Mouse (Mus musculus) hindbrain, embryonic 12.5 days (tissue): ENCODE results near the gene Tmem104. TPM values are rescaled to one million over a fixed set of nuclear protein-coding genes. Genes with fewer than 3 reads are reported as not detected.

Experiments used
- ATAC-seq: fragments of 200-750 bp; cut with Nextera tagmentation; 2 replicates; pipeline ENCODE4 v1.8.0; 2017; ENCODE audit warnings: moderate TSS enrichment; ENCODE audit not compliant: low FRiP score
- H3K27ac ChIP-seq: fragments of 300-500 bp; sonication (generic); 2 replicates; pipeline ENCODE4 v1.5.1; 2016; ENCODE audit warnings: mild to moderate bottlenecking
- H3K27me3 ChIP-seq: fragments of 300-500 bp; sonication (generic); 2 replicates; pipeline ENCODE4 v1.6.1; 2016; ENCODE audit warnings: mild to moderate bottlenecking
- H3K36me3 ChIP-seq: fragments of 300-500 bp; sonication (generic); 2 replicates; pipeline ENCODE4 v1.6.1; 2016; ENCODE audit warnings: mild to moderate bottlenecking
- H3K4me1 ChIP-seq: fragments of 300-500 bp; sonication (generic); 2 replicates; pipeline ENCODE4 v1.6.1; 2016
- H3K4me2 ChIP-seq: fragments of 300-500 bp; sonication (generic); replicated peaks from 2 replicates; pipeline ENCODE4 v1.6.1; 2016; ENCODE audit warnings: mild to moderate bottlenecking
- H3K4me3 ChIP-seq: fragments of 300-500 bp; sonication (generic); 2 replicates; pipeline ENCODE4 v1.5.1; 2016; ENCODE audit warnings: mild to moderate bottlenecking
- H3K9ac ChIP-seq: fragments of 300-500 bp; sonication (generic); 2 replicates; pipeline ENCODE4 v1.6.1; 2016; ENCODE audit warnings: mild to moderate bottlenecking, moderate library complexity
- H3K9me3 ChIP-seq: fragments of 300-500 bp; sonication (generic); replicated peaks from 2 replicates; pipeline ENCODE4 v1.6.1; 2016; ENCODE audit warnings: mild to moderate bottlenecking
- WGBS: fragments of 180-500 bp; shearing (Covaris S2); methylation state at CpG from one replicate; pipeline ENCODE4 v1.1.7; 2016; 5-methylcytosine and 5-hydroxymethylcytosine counted together
- polyA plus RNA-seq: library from polyadenylated mRNA; unstranded; fragments of >200 nt; fragmentation: Nextera tagmentation; extraction: Ambion mirVana; gene quantifications from 2 replicates; pipeline ENCODE4 v1.2.1, GENCODE M21; 2016

Tmem104 gene
- polyA plus RNA-seq, 1 experiment from 2014 or later = 10.4 TPM

- Histone ChIP-seq H3K27me3 (peaks cover 71% of the 10 kb centered on the region), H3K4me3 (no peak overlapping the region), H3K27ac (no peak overlapping the region), H3K4me1 (peaks cover 36% of the 10 kb centered on the region), H3K9ac (no peak overlapping the region), H3K9me3 (no peaks in the 10 kb centered on the region), H3K4me2 (no peak overlapping the region), H3K36me3 (no peaks in the 10 kb centered on the region)
- 28% methylated on average over 10 of the region's 10 CpGs for WGBS
- ATAC-seq = no peak
Measured at GRCm38 (mm10) chr11:115160883-115161577, 26.3 kb upstream of the Tmem104 start.

DNA sequence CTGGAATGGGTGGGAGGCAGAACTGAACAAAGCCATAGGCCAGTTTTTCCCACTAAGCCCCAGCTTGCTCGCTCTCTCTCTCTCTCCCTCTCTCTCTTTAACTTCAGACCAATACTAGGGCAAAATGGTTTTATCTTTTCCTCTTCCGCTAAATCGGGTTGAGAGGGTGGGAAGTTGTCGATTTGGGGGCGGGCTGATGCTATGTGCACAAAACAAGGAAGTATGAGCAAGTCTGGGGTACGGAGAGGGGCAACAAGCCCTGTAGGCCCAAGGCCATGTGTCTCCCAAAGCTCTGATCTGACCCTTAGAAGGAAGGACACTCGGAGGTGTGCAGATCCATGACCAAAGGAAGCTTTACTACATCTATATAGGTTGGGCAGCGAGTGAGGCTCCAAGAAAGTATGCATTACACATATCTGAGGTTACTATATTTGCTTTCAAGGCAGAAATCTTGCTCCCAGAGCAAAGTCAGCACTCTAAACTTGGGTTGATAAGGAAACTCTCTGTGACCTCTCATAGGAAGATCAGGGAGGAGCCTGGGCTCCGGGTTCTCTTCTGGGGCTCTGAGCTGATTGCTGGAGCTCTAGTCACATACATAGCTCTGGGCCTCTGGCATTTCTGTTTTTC, 25.6 kb upstream of the Tmem104 start:
- Histone ChIP-seq H3K4me3 (no peak overlapping the region), H3K9me3 (no peaks in the 10 kb centered on the region), H3K27ac (no peak overlapping the region), H3K9ac (no peak overlapping the region), H3K4me1 (peaks cover 36% of the 10 kb centered on the region), H3K36me3 (no peaks in the 10 kb centered on the region), H3K4me2 (no peak overlapping the region), H3K27me3 (peaks cover 68% of the 10 kb centered on the region)
- no peak for ATAC-seq
- WGBS = 65% methylated on average over 9 of the region's 9 CpGs

- H3K9ac ChIP-seq = no peak overlapping the region
- peaks cover 65% of the 10 kb centered on the region for H3K27me3 ChIP-seq
- H3K4me3 ChIP-seq = 0 out of 2 replicates have a peak overlapping the region, but pooled peaks have one; percentile 46
- no peak overlapping the region for H3K27ac ChIP-seq
- peak overlapping the region; percentile 61 for H3K4me2 ChIP-seq
- peaks cover 36% of the 10 kb centered on the region for H3K4me1 ChIP-seq
- H3K36me3 ChIP-seq = no peaks in the 10 kb centered on the region
- WGBS = 22% methylated on average over 9 of the region's 9 CpGs
- ATAC-seq = no peak
- no peaks in the 10 kb centered on the region for H3K9me3 ChIP-seq
Measured at GRCm38 (mm10) chr11:115162205-115162601, 25.1 kb upstream of the Tmem104 start.

DNA sequence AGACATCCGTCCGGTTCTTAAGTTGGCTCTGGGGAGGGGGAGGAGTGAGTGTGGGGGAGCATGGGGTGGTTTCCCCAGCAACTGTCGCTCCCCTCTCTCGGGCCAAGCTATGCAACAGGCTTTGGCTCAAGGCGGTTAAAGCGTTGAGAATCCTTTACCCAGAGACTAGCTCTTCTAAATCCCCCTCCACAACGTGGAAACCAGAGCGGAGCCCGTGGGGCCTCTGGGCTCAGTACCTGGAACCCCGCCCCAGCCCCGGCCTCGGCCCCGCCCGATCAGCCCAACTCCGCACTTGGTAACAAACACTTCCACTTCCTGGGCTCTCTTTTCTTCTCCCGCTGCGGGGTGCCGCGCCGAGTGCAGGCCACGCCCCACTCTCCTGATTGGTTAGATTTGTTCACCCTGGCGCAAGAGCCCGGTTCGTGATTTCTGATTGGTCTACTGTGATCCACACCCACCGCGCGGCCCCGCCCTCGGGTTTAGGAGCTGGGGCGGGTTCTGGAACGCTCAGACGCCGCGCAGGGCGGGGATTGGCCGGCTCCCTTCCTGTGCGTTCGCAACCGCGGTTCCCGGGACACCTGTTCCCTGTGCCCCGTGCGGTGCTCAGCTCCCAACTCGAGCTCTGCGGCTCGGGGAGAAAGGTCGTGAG, 24.3 kb upstream of the Tmem104 start, which contains the start of gene Slc9a3r1:
Gene Slc9a3r1 (plus strand): TSS at position 510 of the 649 bp plus-strand sequence.
- Histone ChIP-seq H3K9me3 (no peaks in the 10 kb centered on the region), H3K27me3 (peaks cover 58% of the 10 kb centered on the region), H3K27ac (no peak within 1 kb of the TSS), H3K4me2 (peak within 1 kb of the TSS; percentile 61), H3K36me3 (no peaks in the 10 kb centered on the region), H3K9ac (peak within 1 kb of the TSS; percentile 54), H3K4me3 (peak within 1 kb of the TSS; percentile 46), H3K4me1 (peaks cover 30% of the 10 kb centered on the region)
- under 1% methylated on average over 47 of the region's 47 CpGs for WGBS
- ATAC-seq = peak; percentile 93

GRCm38 (mm10) chr11:115163568-115164150, 23.6 kb upstream of the Tmem104 start:
- peaks cover 53% of the 10 kb centered on the region for H3K27me3 ChIP-seq
- H3K36me3 ChIP-seq = no peaks in the 10 kb centered on the region
- peak overlapping the region; percentile 61 for H3K4me2 ChIP-seq
- H3K9me3 ChIP-seq = no peaks in the 10 kb centered on the region
- H3K4me1 ChIP-seq = peaks cover 27% of the 10 kb centered on the region
- H3K27ac ChIP-seq = no peak overlapping the region
- under 1% methylated on average over 47 of the region's 47 CpGs for WGBS
- H3K9ac ChIP-seq = peak overlapping the region; percentile 54
- H3K4me3 ChIP-seq = peak overlapping the region; percentile 46
- ATAC-seq = peak; percentile 36

GRCm38 (mm10) chr11:115164341-115164975, 22.8 kb upstream of the Tmem104 start:
- no peaks in the 10 kb centered on the region for H3K9me3 ChIP-seq
- peaks cover 53% of the 10 kb centered on the region for H3K27me3 ChIP-seq
- peak overlapping the region; percentile 61 for H3K4me2 ChIP-seq
- peaks cover 27% of the 10 kb centered on the region for H3K4me1 ChIP-seq
- no peak overlapping the region for H3K27ac ChIP-seq
- peak overlapping the region; percentile 54 for H3K9ac ChIP-seq
- WGBS = under 1% methylated on average over 13 of the region's 14 CpGs
- peak overlapping the region; percentile 46 for H3K4me3 ChIP-seq
- no peaks in the 10 kb centered on the region for H3K36me3 ChIP-seq
- ATAC-seq = no peak

GRCm38 (mm10) chr11:115164976-115165374, 22.3 kb upstream of the Tmem104 start:
- peaks cover 27% of the 10 kb centered on the region for H3K4me1 ChIP-seq
- ATAC-seq = no peak
- WGBS = 2% methylated on average over 9 of the region's 9 CpGs
- H3K9ac ChIP-seq = peak overlapping the region; percentile 54; the same call in 1 of the 2 replicates
- H3K36me3 ChIP-seq = no peaks in the 10 kb centered on the region
- peak overlapping the region; percentile 61 for H3K4me2 ChIP-seq
- peak overlapping the region; percentile 46 for H3K4me3 ChIP-seq
- H3K27ac ChIP-seq = no peak overlapping the region
- peaks cover 53% of the 10 kb centered on the region for H3K27me3 ChIP-seq
- no peaks in the 10 kb centered on the region for H3K9me3 ChIP-seq

DNA sequence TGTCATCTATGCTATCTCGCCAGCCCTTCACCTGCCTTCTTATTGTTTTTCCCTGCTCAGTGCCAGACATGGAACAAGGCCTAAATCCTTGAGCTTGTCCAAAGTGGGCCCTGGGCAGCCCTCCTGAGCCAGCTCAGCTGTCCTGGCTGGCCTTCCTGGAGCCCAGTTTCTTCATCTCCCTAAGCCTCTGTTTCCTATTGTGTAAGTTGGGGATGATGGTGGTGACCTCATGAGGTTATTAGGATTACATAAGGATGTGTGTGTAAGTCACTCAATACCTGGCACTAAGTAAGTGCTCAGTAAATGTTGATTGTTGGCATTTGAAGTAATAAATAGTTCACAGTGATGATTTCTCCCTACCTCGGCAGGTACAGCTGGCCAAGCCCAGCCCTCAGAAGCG, 20.5 kb upstream of the Tmem104 start:
- peaks cover 27% of the 10 kb centered on the region for H3K4me1 ChIP-seq
- no peaks in the 10 kb centered on the region for H3K9me3 ChIP-seq
- no peak overlapping the region for H3K9ac ChIP-seq
- H3K27ac ChIP-seq = no peak overlapping the region
- 93% methylated on average over 3 of the region's 3 CpGs for WGBS
- H3K4me3 ChIP-seq = no peak overlapping the region
- ATAC-seq = no peak
- no peaks in the 10 kb centered on the region for H3K36me3 ChIP-seq
- no peak overlapping the region for H3K4me2 ChIP-seq
- peaks cover 52% of the 10 kb centered on the region for H3K27me3 ChIP-seq

- WGBS = 83% methylated on average over 8 of the region's 8 CpGs
- no peak overlapping the region for H3K4me2 ChIP-seq
- H3K27ac ChIP-seq = no peak overlapping the region
- peaks cover 29% of the 10 kb centered on the region for H3K4me1 ChIP-seq
- no peak overlapping the region for H3K9ac ChIP-seq
- H3K27me3 ChIP-seq = peaks cover 49% of the 10 kb centered on the region
- H3K9me3 ChIP-seq = no peaks in the 10 kb centered on the region
- H3K36me3 ChIP-seq = no peaks in the 10 kb centered on the region
- no peak for ATAC-seq
- H3K4me3 ChIP-seq = no peak overlapping the region
Measured at GRCm38 (mm10) chr11:115167631-115168249, 19.5 kb upstream of the Tmem104 start.

- no peak for ATAC-seq
- WGBS = 90% methylated on average over 4 of the region's 4 CpGs
- Histone ChIP-seq H3K27me3 (peaks cover 48% of the 10 kb centered on the region), H3K27ac (no peak overlapping the region), H3K36me3 (no peaks in the 10 kb centered on the region), H3K4me3 (no peak overlapping the region), H3K9me3 (no peaks in the 10 kb centered on the region), H3K4me1 (peaks cover 32% of the 10 kb centered on the region), H3K4me2 (no peak overlapping the region), H3K9ac (no peak overlapping the region)
Measured at GRCm38 (mm10) chr11:115169430-115169829, 17.9 kb upstream of the Tmem104 start.

DNA sequence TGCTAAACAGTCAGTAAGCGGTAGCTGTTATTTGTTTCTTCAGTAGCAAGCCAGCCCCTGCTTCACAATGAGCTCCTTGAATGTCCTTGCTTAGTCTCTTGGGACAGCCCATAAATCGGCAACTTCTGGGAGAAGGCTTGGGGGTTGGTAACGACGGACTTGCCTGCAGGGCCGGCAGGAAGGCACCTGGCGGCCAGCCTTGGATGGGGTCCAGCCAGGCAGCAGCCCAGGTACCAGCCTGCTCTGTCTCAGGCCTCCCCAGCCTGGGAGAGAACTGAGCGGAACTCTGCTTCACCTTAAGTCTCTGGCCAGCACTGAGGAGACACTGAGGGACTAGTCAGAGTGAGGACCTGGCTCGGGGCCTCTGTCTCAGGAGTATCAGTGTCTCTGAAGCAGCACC, 16.2 kb upstream of the Tmem104 start:
- Histone ChIP-seq H3K9me3 (no peaks in the 10 kb centered on the region), H3K36me3 (no peaks in the 10 kb centered on the region), H3K4me2 (no peak overlapping the region), H3K4me3 (no peak overlapping the region), H3K27ac (no peak overlapping the region), H3K9ac (no peak overlapping the region), H3K4me1 (peaks cover 40% of the 10 kb centered on the region), H3K27me3 (peaks cover 41% of the 10 kb centered on the region)
- 36% methylated on average over 8 of the region's 8 CpGs for WGBS
- ATAC-seq = no peak
